Mouse (Mus musculus) mature B cell (primary cell): Measurements from ENCODE around the gene Triml1.

Experiments used
- in situ Hi-C: fragments of 300-500 bp; cut with MboI; formaldehyde crosslinking; loops from 2 replicates; pipeline ENCODE4 v1.14.3; 2019

Gene Triml1

DNA sequence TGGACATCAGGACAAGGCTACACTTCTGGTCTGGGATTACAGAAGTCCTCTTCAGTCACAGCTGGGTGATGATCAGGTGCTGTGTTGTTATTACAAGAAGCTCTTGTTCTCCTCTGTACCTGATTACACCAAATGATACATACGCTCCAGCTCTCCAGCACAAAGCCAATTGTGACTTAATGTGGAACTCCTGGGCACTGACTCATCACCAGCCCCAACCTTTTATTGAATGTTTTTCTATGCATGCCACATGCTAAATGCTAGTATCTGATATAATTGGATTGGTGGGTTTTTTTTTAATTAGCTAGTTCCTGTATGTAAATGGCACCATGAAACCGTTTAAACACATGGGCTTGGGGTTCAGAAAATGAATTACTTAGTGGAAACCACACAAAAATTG is at the start of gene Triml1:
Gene Triml1, minus strand, starts transcription at position 101 of the 400 bp plus-strand sequence.
- in situ Hi-C loops = no loop called here

DNA sequence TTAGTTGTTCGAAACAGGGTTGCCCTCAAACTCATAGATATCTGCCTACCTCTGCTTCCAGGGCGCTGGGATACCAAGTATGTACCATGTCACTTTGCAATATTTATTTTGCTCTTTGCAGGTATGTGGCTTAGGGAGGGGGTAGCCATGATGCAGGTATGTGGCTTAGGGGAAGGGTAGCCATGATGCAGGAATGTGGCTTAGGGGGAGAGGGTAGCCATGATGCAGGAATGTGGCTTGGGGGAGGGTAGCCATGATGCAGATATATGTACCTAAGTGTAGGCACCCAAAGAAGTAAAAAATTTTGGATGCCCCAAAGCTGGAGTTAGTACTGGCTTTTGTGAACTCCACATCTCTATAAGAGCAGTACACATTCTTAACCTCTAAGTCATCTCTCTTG is 41.0 kb upstream of the Triml1 start:
- in situ Hi-C loops = no loop called here

DNA sequence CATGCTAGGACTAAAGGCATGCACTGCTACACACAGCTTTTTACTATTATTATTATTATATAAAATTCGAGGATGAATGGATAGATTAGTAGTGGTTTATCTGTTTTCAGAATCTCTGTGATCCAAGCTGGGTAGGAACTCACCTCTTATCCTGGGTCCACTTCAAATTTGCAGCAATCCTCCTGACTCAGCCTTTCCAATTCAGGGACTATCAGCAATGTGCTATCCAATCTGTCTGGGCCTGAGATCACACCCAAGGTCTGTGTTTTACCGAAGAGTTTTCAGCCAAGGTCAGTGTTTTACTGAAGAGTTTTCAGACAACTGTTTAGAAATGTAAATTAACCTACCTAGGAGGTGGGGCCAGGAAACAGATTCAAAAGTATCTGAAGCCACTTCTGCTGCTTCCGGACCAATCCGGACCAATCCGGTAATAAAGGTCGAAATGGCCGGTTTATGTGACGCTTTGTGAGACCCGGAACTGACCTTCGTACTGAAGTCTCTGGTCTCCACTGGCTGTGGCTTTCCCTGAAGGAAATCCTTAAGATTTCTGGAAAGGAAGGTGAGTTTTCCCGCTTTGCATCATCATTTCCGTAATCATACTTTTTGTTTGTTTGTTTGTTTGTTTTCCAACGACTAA is 38.9 kb upstream of the Triml1 start, which contains the start of gene Triml2:
Gene Triml2, plus strand, starts transcription at position 488 of the 637 bp plus-strand sequence.
- in situ Hi-C loops = no loop called here

DNA sequence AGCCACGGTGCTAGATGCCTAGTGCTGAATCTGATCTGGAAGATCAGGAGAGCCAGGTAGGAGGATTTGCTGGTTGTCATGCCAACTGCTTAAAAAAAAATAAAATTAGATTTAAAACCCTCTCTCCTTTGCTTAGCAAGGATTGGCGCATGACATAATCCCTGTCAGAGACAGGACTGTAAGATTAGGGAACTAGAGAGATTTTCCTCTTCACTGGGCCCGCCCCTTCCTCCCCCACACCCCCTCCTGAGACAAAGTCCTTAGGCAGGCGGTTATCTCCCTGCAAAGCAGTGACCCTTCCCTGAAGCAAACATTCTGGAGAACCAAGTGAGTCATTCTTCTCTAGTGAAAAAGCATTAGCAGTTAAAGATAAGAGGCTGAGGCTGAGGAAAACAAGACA is 37.9 kb upstream of the Triml1 start:
- in situ Hi-C loops = no loop called here

DNA sequence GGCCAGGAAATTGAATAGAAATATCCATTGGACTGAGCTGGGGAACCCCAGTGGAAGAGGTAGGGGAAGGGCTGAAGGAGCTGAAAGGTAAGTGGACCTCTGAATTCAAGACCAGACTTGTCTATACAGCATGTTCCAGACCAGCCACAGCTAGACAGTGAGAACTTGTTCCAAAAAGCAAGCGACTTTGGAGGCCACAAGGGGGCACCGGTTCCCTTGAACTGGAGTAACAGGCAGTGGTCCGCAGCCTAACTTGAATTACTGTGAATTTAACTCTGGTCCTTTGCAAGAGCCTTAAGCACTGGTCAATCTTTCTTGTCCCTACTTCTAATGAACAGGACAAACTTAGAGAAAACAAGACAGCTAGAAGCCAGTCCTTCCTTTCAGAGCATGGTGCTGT is 37.0 kb upstream of the Triml1 start:
- in situ Hi-C loops = no loop called here

DNA sequence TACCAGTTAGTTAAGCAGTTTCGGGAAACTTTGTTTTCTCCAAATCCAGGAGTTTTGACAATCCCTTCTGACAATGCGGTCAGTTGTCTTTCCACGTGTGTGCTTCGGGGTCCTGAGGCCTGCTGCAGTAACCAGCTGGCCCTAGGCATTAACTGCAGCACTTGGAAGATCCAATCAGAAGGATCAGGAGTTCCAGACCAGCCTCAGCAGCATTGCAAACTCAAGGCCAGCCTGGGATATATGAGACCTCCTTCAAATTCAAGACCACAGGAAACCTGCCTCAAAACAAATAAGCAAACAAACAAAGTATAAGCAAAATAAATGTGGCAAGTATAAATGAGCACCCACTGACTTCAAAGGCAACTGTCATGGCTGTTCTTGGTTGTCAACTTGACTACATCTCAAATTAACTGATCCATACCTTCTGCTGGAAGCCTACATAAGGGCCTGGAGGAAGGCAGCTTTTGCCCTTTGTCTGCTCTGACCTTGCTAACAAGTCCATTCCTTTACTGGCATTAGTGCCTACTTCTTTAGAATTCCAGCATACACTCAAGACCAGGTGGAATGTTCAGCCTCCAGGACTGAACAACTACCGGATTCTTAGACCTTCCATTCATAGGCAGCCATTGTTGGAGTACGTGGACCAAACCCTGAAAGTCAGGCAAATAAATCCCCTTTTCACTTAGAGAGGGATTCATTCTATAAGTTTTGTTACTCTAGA is 35.6 kb upstream of the Triml1 start:
- in situ Hi-C loops = no loop called here

DNA sequence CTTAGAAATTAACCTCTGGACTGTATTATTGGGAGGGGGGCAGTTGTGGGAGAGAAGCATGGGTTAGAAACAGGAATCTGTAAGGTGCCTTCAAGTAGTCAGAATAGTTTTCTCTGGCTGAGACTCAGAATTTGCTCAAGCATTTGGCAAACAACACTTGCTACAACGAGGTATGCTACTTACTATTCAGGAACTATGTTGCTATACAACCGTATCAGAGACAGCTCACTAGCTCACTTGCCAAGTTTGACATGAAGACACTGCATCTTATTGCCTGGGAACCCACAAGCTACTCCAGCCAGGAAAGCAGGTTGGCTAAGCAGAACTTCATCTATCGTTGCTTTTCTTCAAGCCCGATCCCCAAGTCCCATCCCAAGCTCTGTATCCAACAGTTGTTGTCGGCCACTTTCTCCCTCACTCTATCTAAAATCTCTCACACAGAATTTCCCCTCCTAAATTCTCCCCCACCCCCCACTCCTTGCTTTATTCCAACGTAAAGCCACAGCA is 28.0 kb upstream of the Triml1 start:
- in situ Hi-C loops = no loop called here

DNA sequence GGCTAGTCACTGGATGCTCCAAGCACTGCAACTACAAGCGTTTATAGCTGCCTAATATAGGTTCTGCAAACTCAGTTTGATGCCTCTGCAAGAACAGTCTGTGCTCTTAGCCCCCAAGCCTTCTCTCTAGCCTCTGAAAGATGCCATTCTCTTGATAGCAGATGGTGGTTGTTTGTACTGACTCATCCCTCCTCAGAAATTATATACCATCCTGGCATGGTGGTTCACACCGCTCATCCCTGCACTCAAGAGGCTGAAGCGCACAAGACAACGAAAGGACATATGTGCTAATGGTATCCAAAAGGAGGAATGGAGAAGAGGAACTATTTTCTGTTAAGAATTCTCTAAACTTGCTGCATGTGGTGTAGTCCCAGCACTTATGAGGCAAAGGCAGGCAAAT is 26.8 kb upstream of the Triml1 start:
- in situ Hi-C loops = no loop called here

DNA sequence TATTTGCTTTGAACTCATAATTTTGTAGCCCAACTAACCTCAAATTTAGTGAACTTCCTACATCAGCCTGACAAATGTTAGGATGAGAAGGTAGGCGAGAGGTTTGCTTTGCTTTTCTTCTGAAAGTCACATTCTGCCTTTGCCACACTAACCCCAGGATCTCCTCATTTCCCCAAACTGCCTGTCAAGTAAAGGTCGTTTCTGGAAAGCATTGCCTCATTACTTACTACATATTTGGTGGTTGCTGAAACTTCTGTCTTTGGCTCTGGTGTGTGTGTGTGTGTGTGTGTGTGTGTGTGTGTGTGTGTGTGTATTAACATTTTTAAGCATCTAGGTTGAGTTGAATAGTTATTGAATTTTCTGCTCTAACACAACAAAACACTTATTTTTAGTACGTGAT is 23.2 kb upstream of the Triml1 start:
- in situ Hi-C loops = no loop called here

DNA sequence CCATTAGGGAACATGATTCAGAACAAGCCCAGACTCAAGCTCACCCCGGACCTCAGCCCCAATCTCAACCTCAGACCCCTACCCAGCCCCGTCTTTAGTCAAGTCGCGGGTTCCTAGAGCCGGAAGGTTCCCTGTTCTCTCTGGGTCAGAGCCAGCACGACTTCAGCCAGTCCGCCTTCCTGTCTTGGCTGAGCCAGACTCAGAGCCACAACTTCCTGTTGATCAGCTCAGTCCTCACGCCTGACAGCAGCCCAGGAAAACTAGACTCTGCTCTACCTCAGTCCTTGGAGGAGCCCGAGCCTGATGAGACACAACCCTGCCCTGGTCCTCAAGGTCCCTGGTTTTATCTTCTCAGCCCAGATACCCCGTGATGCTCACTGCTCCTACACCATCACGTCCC is 22.0 kb upstream of the Triml1 start:
- in situ Hi-C loops = no loop called here

DNA sequence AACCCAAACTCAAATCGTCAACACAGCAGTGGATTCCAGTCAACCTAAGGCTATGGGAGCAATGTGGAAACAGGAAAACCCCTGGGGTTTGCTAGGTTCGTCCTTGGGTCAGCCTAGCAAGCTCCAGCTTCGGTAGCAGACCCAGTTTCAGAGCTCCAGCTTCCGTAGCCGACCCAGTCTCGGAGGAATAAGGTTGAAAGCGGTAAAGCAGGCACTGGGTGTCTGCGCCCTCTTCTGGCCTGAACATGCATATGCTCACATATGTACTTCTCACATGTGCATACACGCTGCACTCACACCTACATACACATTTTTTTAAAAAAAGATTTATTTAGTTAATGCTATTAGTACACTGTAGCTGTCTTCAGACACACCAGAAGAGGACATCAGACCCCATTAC is 8.0 kb upstream of the Triml1 start:
- in situ Hi-C loops = no loop called here

DNA sequence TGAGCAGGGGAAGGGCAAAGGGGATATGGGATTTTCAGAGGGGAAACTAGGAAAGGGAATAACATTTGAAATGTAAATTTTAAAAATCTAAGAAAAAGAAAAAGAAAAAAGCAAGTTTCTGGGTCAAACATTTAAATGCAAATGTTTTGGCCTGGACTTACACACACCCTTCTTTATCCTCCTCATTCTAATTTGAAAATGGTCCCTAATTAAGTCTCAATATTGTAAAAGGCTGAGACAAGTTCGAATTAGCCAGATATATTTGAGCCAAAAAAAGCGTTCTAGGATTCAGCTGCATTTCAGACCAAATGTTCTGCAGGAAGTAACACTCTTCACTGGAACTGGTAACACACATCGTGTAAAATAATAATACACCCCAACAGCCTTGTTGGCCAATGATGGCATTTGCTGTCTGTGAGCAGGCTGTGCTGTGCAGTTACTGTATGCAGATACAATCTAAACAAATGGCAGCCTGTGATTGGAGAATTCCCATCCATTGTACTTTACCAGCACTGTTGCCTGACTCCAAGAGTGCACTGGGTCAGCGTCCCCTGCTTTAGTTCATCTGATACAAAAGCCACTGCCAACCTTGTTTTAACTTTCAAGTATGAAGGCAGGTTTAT is 30.0 kb downstream of the Triml1 start:
- in situ Hi-C loops = no loop called here
